Mouse (Mus musculus) lung, adult 2 months (tissue): ENCODE measurements at regions not wholly inside any gene's neighbourhood (a gene's known extent, or its start where the extent isn't known, plus 50 kb on each side); places are given as distances from the start of the nearest gene placed in this dataset.
"Not testable (repeated sequence)": the region's sequence is repeated elsewhere in the genome, so short reads cannot be mapped to it uniquely, and the experiment has no call there.

Experiments
- DNase-seq: peaks from one replicate; pipeline ENCODE4 v3.0.0; 2022
- H3K4me1 ChIP-seq: fragments of 200-500 bp; 2 replicates; pipeline ENCODE4 v1.6.1; 2011; ENCODE audit warnings: low read length; ENCODE audit not compliant: control insufficient read depth, insufficient read depth
- H3K4me3 ChIP-seq: fragments of 200-500 bp; replicated peaks from 2 replicates; pipeline ENCODE3; 2011; ENCODE audit warnings: low read depth, mild to moderate bottlenecking, control low read depth, low read length; ENCODE audit errors: extremely low read depth
- CTCF ChIP-seq: fragments of 200-500 bp; IDR thresholded peaks from 2 replicates; pipeline ENCODE4 v1.5.1; 2011; ENCODE audit warnings: mild to moderate bottlenecking, low read length, control low read depth; ENCODE audit not compliant: insufficient read depth
- POLR2A ChIP-seq: fragments of 200-500 bp; IDR thresholded peaks from 2 replicates; pipeline ENCODE4 v1.6.1; 2011; ENCODE audit warnings: low read depth, mild to moderate bottlenecking, control low read depth, low read length, borderline replicate concordance; ENCODE audit errors: extremely low read depth
- WGBS: fragments of 180-500 bp; shearing (Covaris S2); methylation state at CpG from one replicate; pipeline ENCODE4 v1.1.7; 2018; 5-methylcytosine and 5-hydroxymethylcytosine counted together

- Histone ChIP-seq H3K4me1 (no peaks in the 10 kb centered on the region), H3K4me3 (no peak overlapping the region)
- WGBS, result 82% methylated on average over 3 of the region's 3 CpGs
- TF ChIP-seq POLR2A (no peak), CTCF (no peak)
- no peak for DNase-seq
Observed at GRCm38 (mm10) chr12:92887747-92888146, 1038.8 kb upstream of the Sel1l start.

GRCm38 (mm10) chr12:92886394-92887075 lies 1037.6 kb upstream of the Sel1l start:
- H3K4me1 ChIP-seq, H3K4me3 ChIP-seq, DNase-seq: not testable (repeated sequence)
- WGBS, result 89% methylated on average over 20 of the region's 20 CpGs

- not testable (repeated sequence) for H3K4me3 ChIP-seq, DNase-seq, H3K4me1 ChIP-seq
- 80% methylated on average over 2 of the region's 2 CpGs for WGBS
Observed at GRCm38 (mm10) chr12:92884014-92884413, 1035.1 kb upstream of the Sel1l start.

GRCm38 (mm10) chr12:92883091-92883490 lies 1034.1 kb upstream of the Sel1l start:
- no CpG with 5 or more reads among the region's 8 CpGs for WGBS

GRCm38 (mm10) chr12:92882540-92882939 lies 1033.6 kb upstream of the Sel1l start:
- DNase-seq, H3K4me1 ChIP-seq, H3K4me3 ChIP-seq: not testable (repeated sequence)
- WGBS, result 92% methylated on average over 9 of the region's 11 CpGs

More at GRCm38 (mm10) chr12:92883091-92883490, 1034.1 kb upstream of the Sel1l start:
- not testable (repeated sequence) for H3K4me1 ChIP-seq, H3K4me3 ChIP-seq, DNase-seq

GRCm38 (mm10) chr12:92873602-92874001 lies 1024.6 kb upstream of the Sel1l start:
- no peak for DNase-seq
- no peak overlapping the region for H3K4me3 ChIP-seq
- WGBS, result 77% methylated on average over 3 of the region's 3 CpGs
- TF ChIP-seq POLR2A (no peak), CTCF (no peak)
- no peaks in the 10 kb centered on the region for H3K4me1 ChIP-seq

- TF ChIP-seq POLR2A (no peak), CTCF (no peak)
Observed at GRCm38 (mm10) chr12:92869336-92869735, 1020.4 kb upstream of the Sel1l start.

GRCm38 (mm10) chr12:92823090-92823786 lies 974.3 kb upstream of the Sel1l start:
- DNase-seq, result no peak
- no peak overlapping the region for H3K4me3 ChIP-seq
- H3K4me1 ChIP-seq, result no peaks in the 10 kb centered on the region; the same call in 1 of the 2 replicates
- TF ChIP-seq CTCF (no peak), POLR2A (no peak)
- WGBS, result 57% methylated on average over 10 of the region's 10 CpGs

More at GRCm38 (mm10) chr12:92869336-92869735, 1020.4 kb upstream of the Sel1l start:
- 66% methylated on average over 3 of the region's 3 CpGs for WGBS
- DNase-seq, result no peak
- Histone ChIP-seq H3K4me1 (no peaks in the 10 kb centered on the region), H3K4me3 (no peak overlapping the region)

GRCm38 (mm10) chr12:92818610-92819009 lies 969.7 kb upstream of the Sel1l start:
- TF ChIP-seq POLR2A (no peak), CTCF (no peak)
- DNase-seq, result no peak
- no peaks in the 10 kb centered on the region; the same call in 1 of the 2 replicates for H3K4me1 ChIP-seq
- H3K4me3 ChIP-seq, result no peak overlapping the region
- WGBS, result 50% methylated on average over 3 of the region's 3 CpGs

- no peak for TF ChIP-seq POLR2A
- H3K4me3 ChIP-seq, result no peak overlapping the region
- no peaks in the 10 kb centered on the region for H3K4me1 ChIP-seq
- WGBS, result 82% methylated on average over 1 of the region's 1 CpGs
- DNase-seq, result no peak
Observed at GRCm38 (mm10) chr12:92801121-92801520, 952.2 kb upstream of the Sel1l start.

GRCm38 (mm10) chr12:92783362-92783761 lies 934.4 kb upstream of the Sel1l start:
- TF ChIP-seq CTCF, result no peak
- no peak for TF ChIP-seq POLR2A
- Histone ChIP-seq H3K4me3 (no peak overlapping the region), H3K4me1 (no peaks in the 10 kb centered on the region)
- DNase-seq, result no peak
- WGBS, result 74% methylated on average over 1 of the region's 1 CpGs
